Mouse (Mus musculus) E14TG2a.4 (cell line): ENCODE measurements at regions not wholly inside any gene's neighbourhood (a gene's known extent, or its start where the extent isn't known, plus 50 kb on each side); places are given as distances from the start of the nearest gene placed in this dataset.

Experiments
- CTCF ChIP-seq: conservative IDR thresholded peaks from 2 replicates; pipeline ENCODE4 v1.5.1; 2014; ENCODE audit warnings: low read length
- NANOG ChIP-seq: IDR thresholded peaks from 2 replicates; pipeline ENCODE4 v1.6.1; 2014; ENCODE audit warnings: borderline replicate concordance, low read length, mixed read lengths
- POU5F1 ChIP-seq: IDR thresholded peaks from 2 replicates; pipeline ENCODE4 v1.6.1; 2014; ENCODE audit warnings: low read length, borderline replicate concordance

DNA sequence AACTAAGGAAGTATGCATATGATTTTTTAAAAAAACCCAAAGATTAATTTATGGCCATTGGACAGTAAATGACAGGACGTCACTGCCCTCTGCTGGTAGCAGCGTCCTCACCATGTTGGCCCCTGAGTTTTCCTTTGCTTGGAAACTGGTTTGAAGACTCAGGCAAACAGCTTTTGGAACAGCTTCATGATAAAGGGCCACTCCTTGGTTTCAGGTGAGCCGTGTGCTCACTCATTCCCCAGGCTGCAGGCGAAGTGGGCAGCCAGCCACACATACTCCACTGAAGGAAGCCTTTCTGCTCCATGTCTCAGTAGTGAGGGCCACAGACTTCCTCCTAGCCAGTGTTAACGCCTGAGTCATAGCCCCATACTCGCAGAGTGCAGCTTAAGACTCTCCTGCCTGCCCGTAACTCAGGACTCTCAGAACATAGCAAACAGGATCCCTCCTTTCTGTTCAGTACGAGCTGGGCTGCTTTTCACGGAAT lies 87.2 kb upstream of the Parp11 start:
- peak; percentile 53 for TF ChIP-seq CTCF
- TF ChIP-seq NANOG, result no peak
- TF ChIP-seq POU5F1, result no peak
